Mouse (Mus musculus) C2C12 (cell line): ENCODE data around the gene Adamts16.

Experiments
- CTCF ChIP-seq: IDR thresholded peaks from one replicate; pipeline ENCODE4 v1.5.1; 2011; ENCODE audit not compliant: control insufficient read depth, insufficient read depth, insufficient read length
- FOSL1 ChIP-seq: IDR thresholded peaks from one replicate; pipeline ENCODE4 v1.8.0; 2011; ENCODE audit warnings: mild to moderate bottlenecking, low read length; ENCODE audit not compliant: poor library complexity, insufficient read depth, severe bottlenecking

- TF ChIP-seq CTCF (no peak), FOSL1 (no peak)
Measured at GRCm38 (mm10) chr13:70681411-70682183, 160.0 kb downstream of the Adamts16 start.
